ENCODE assay signal across 8 mouse cellular contexts in the genomic region with DNA sequence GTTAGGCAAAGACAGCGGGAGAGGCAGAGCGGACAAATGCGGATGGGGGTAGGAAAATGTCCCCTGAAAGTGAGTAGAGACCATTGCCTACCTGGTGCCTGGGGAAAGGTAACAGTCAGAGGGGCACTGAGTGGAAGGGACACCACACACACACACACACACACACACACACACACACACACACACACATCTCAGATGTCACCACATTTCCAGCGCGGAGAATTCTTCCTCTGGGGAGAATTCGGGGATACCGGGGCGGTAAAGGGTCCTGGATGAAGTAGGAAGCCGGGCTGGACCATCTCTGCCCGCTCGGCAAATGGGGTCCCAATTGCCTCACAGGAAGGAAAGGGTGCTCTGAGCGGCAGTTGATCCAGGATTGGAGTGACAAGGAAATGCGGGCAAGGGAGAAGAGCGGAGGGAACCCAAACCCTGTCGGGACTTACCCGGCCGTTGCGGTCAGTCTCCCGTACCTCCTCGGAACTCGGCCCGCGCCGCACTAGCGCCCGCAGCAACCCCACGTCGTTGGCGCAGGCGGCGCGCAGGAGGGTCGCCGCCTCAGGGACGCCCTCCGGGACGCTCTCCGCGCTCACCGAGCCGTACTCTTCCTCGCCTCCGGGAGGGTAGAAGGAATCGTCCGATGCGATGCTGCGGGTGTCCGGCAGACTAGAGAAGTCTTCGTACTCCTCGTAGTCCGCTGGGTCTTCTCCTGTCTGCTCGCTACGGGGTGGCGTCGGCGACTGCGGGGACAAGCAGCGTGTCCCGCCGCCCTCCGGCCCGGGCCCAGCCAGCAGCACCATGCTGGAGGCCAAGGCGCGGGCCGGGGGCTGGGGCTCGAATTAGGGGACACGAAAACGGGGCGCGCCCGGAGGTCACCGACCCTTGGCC. TPM values are rescaled to one million over a fixed set of nuclear protein-coding genes. Genes with fewer than 3 reads are reported as not detected.
DNase-seq lines count a peak whose midpoint lies in the region; ATAC-seq and TF ChIP-seq lines count a peak whose summit lies in the region.

No protein-coding gene starts in this region.

- peak in 1 of 2 experiments; percentile 36 for DNase-seq in cerebellum, adult 2 months
- DNase-seq in cerebellum, adult 9-10 months, result no peak
- peak; percentile 74 for DNase-seq in MEL (ENCODE audit: low read depth, low spot score)
- peak; percentile 21 for DNase-seq in kidney, postnatal 0 days (ENCODE audit: low spot score)
- peak; percentile 49 for DNase-seq in midbrain, embryonic 14.5 days
- no peak for DNase-seq in urinary bladder, postnatal 25 days (ENCODE audit: low spot score)
- DNase-seq in urinary bladder, postnatal 10 days (ENCODE audit: low spot score), result no peak

- no peak for TF ChIP-seq RAD21 in MEL (IDR thresholded peaks at IDR 0.05; ENCODE audit: low read depth, low read length)

- peaks cover 0 to 32% of the 10 kb centered on the region in 2 experiments; a peak in 2 of 4 replicates for H3K36me3 ChIP-seq in MEL (ENCODE audit: control insufficient read depth in 1 of 2, insufficient read depth in 2 of 2, low read length in 2 of 2)
- H3K36me3 ChIP-seq in forebrain, embryonic 16.5 days (ENCODE audit: control insufficient read depth, insufficient read depth), result no peaks in the 10 kb centered on the region
- H3K36me3 ChIP-seq in kidney, postnatal 0 days (ENCODE audit: insufficient read depth, low read length), result no peaks in the 10 kb centered on the region
- H3K36me3 ChIP-seq in midbrain, embryonic 14.5 days (ENCODE audit: control insufficient read depth, insufficient read depth, low read length), result no peaks in the 10 kb centered on the region

- H3K4me3 ChIP-seq in cerebellum, adult 2 months (replicated peaks; ENCODE audit: insufficient read depth, low read depth, low read length), result peak overlapping the region; percentile 55
- H3K4me3 ChIP-seq in MEL (ENCODE audit: control insufficient read depth in 1 of 2, insufficient read depth in 1 of 2, low read depth in 2 of 2, low read length in 2 of 2), result peak overlapping the region; percentile 66 to 87
- peak overlapping the region; percentile 68 for H3K4me3 ChIP-seq in forebrain, embryonic 16.5 days (replicated peaks; ENCODE audit: low read length)
- peak overlapping the region; percentile 67 for H3K4me3 ChIP-seq in kidney, postnatal 0 days (replicated peaks; ENCODE audit: low read depth, low read length)
- peak overlapping the region; percentile 43 for H3K4me3 ChIP-seq in midbrain, embryonic 14.5 days (replicated peaks; ENCODE audit: low read depth, low read length)

- peak; percentile 49 for ATAC-seq in forebrain, embryonic 16.5 days
- ATAC-seq in kidney, postnatal 0 days (replicated peaks; ENCODE audit: low FRiP score, low read depth), result peak; percentile 16; the same call in 1 of the 2 replicates
- no peak; the same call in 1 of the 2 replicates for ATAC-seq in midbrain, embryonic 14.5 days (ENCODE audit: low FRiP score, low TSS enrichment)

- H3K27ac ChIP-seq in cerebellum, adult 2 months (ENCODE audit: insufficient read depth, low read length), result no peak overlapping the region
- peak overlapping the region; percentile 12 for H3K27ac ChIP-seq in MEL (ENCODE audit: control insufficient read depth, low read depth, low read length)
- no peak overlapping the region for H3K27ac ChIP-seq in forebrain, embryonic 16.5 days (ENCODE audit: low read length)
- peak overlapping the region; percentile 75 for H3K27ac ChIP-seq in kidney, postnatal 0 days
- no peak overlapping the region for H3K27ac ChIP-seq in midbrain, embryonic 14.5 days (replicated peaks; ENCODE audit: low read depth, low read length)

- peak overlapping the region; percentile 100 for H3K4me2 ChIP-seq in forebrain, embryonic 16.5 days (ENCODE audit: low read length)
- H3K4me2 ChIP-seq in kidney, postnatal 0 days (ENCODE audit: low read length), result peak overlapping the region; percentile 99
- H3K4me2 ChIP-seq in midbrain, embryonic 14.5 days (ENCODE audit: low read length), result peak overlapping the region; percentile 99

- H3K9ac ChIP-seq in MEL (ENCODE audit: control insufficient read depth, low read depth, low read length, poor library complexity, severe bottlenecking), result peak overlapping the region; percentile 68
- H3K9ac ChIP-seq in forebrain, embryonic 16.5 days (replicated peaks; ENCODE audit: low read depth, low read length), result peak overlapping the region; percentile 54
- H3K9ac ChIP-seq in kidney, postnatal 0 days (ENCODE audit: low read depth, low read length), result peak overlapping the region; percentile 70
- H3K9ac ChIP-seq in midbrain, embryonic 14.5 days (replicated peaks; ENCODE audit: low read length), result peak overlapping the region; percentile 48

- H3K4me1 ChIP-seq in cerebellum, adult 2 months (ENCODE audit: control insufficient read depth, insufficient read depth, low read length), result no peaks in the 10 kb centered on the region
- peaks cover 3 to 47% of the 10 kb centered on the region in 2 experiments; a peak in 3 of 4 replicates for H3K4me1 ChIP-seq in MEL (ENCODE audit: control insufficient read depth in 1 of 2, insufficient read depth in 2 of 2, low read length in 2 of 2)
- peaks cover 27% of the 10 kb centered on the region for H3K4me1 ChIP-seq in forebrain, embryonic 16.5 days (replicated peaks; ENCODE audit: control insufficient read depth, insufficient read depth, low read length)
- peaks cover 4% of the 10 kb centered on the region; the same call in 1 of the 2 replicates for H3K4me1 ChIP-seq in kidney, postnatal 0 days (replicated peaks; ENCODE audit: insufficient read depth, low read length)
- peaks cover 9% of the 10 kb centered on the region for H3K4me1 ChIP-seq in midbrain, embryonic 14.5 days (ENCODE audit: control insufficient read depth, insufficient read depth, low read length)

- no peaks in the 10 kb centered on the region for H3K9me3 ChIP-seq in MEL (replicated peaks; ENCODE audit: insufficient read depth, low read length)
- no peaks in the 10 kb centered on the region for H3K9me3 ChIP-seq in forebrain, embryonic 16.5 days (ENCODE audit: control insufficient read depth, low read length)
- H3K9me3 ChIP-seq in kidney, postnatal 0 days (replicated peaks; ENCODE audit: low read length), result no peaks in the 10 kb centered on the region
- no peaks in the 10 kb centered on the region for H3K9me3 ChIP-seq in midbrain, embryonic 14.5 days (ENCODE audit: control insufficient read depth, low read length)

- TF ChIP-seq EP300 in MEL (IDR thresholded peaks at IDR 0.05; ENCODE audit: low read depth in 1 of 2, low read length in 2 of 2), result no peak

- under 1% methylated on average over 72 of the region's 72 CpGs for WGBS in cerebellum, adult 2 months
- whole genome bisulfite sequencing in forebrain, embryonic 16.5 days, result under 1% methylated on average over 72 of the region's 72 CpGs
- under 1% methylated on average over 68 of the region's 72 CpGs for WGBS in kidney, postnatal 0 days
- under 1% methylated on average over 70 of the region's 72 CpGs for WGBS in midbrain, embryonic 14.5 days

- TF ChIP-seq CTCF in cerebellum, adult 2 months (IDR thresholded peaks at IDR 0.05; ENCODE audit: borderline replicate concordance, insufficient read depth, low read depth, low read length), result no peak
- TF ChIP-seq CTCF in MEL (IDR thresholded peaks at IDR 0.05 in 2 of 3, conservative IDR thresholded peaks at IDR 0.05 in 1 of 3; ENCODE audit: control insufficient read depth in 1 of 3, insufficient read depth in 1 of 3, low read depth in 2 of 3, low read length in 3 of 3, poor library complexity in 1 of 3, severe bottlenecking in 1 of 3), result no peak
- no peak for TF ChIP-seq CTCF in kidney, postnatal 0 days (IDR thresholded peaks at IDR 0.05; ENCODE audit: low read depth)

- no peak for TF ChIP-seq POLR2A in cerebellum, adult 2 months (IDR thresholded peaks at IDR 0.05; ENCODE audit: borderline replicate concordance, insufficient read depth, low read length)
- TF ChIP-seq POLR2A in MEL (IDR thresholded peaks at IDR 0.05; ENCODE audit: control insufficient read depth in 1 of 2, insufficient read depth in 1 of 2, low read depth in 1 of 2, low read length in 2 of 2, poor library complexity in 1 of 2), result no peak

- peaks cover 33% of the 10 kb centered on the region for H3K79me2 ChIP-seq in MEL (ENCODE audit: control insufficient read depth, insufficient read depth, low read length, poor library complexity)

- H3K27me3 ChIP-seq in cerebellum, adult 2 months (ENCODE audit: control insufficient read depth, insufficient read depth, low read length), result peaks cover 1% of the 10 kb centered on the region; the same call in 1 of the 2 replicates
- no peaks in the 10 kb centered on the region for H3K27me3 ChIP-seq in MEL (ENCODE audit: control insufficient read depth in 1 of 2, insufficient read depth in 2 of 2, low read length in 2 of 2)
- peaks cover 48% of the 10 kb centered on the region for H3K27me3 ChIP-seq in forebrain, embryonic 16.5 days (replicated peaks; ENCODE audit: control insufficient read depth, insufficient read depth, low read length)
- H3K27me3 ChIP-seq in kidney, postnatal 0 days (ENCODE audit: insufficient read depth, low read length), result no peaks in the 10 kb centered on the region
- H3K27me3 ChIP-seq in midbrain, embryonic 14.5 days (ENCODE audit: control insufficient read depth, insufficient read depth, low read length), result peaks cover 47% of the 10 kb centered on the region

TF ChIP-seq in MEL, 35 proteins besides CTCF, POLR2A, EP300 and RAD21 (continues in another document):
- 0 out of 2 replicates have a peak, but pooled peaks have one; percentile 24 for TF ChIP-seq HCFC1 (IDR thresholded peaks at IDR 0.05; ENCODE audit: low read depth, low read length)
- TF ChIP-seq ZMIZ1 (IDR thresholded peaks at IDR 0.05; ENCODE audit: low read depth, low read length), result no peak
- TF ChIP-seq ZNF384 (IDR thresholded peaks at IDR 0.05; ENCODE audit: low read depth, low read length), result no peak
- TF ChIP-seq MAX (IDR thresholded peaks at IDR 0.05; ENCODE audit: low read length), result peak; percentile 39; the same call in 1 of the 2 replicates
- TF ChIP-seq MAZ (IDR thresholded peaks at IDR 0.05; ENCODE audit: low read depth, low read length), result 0 out of 2 replicates have a peak, but pooled peaks have one; percentile 2
- TF ChIP-seq CHD1 (IDR thresholded peaks at IDR 0.05; ENCODE audit: low read depth, low read length), result 0 out of 2 replicates have a peak, but pooled peaks have one; percentile 76
- 0 out of 2 replicates have a peak, but pooled peaks have one; percentile 65 for TF ChIP-seq UBTF (IDR thresholded peaks at IDR 0.05; ENCODE audit: borderline replicate concordance, insufficient read depth, low read depth, low read length)
- peak; percentile 6; the same call in 1 of the 2 replicates for TF ChIP-seq ETS1 (IDR thresholded peaks at IDR 0.05; ENCODE audit: low read depth, low read length)

RNA-seq across cellular contexts. Expression of a gene that starts 0.7 kb away (rescaled TPM):
- polyA plus RNA-seq in cerebellum, adult 2 months (2012; rRNA removed), result 3.5 and 4.0 TPM in 2 replicates
- total RNA-seq in MEL (2012; rRNA removed), result 12.0 and 16.1 TPM in 2 replicates
- polyA plus RNA-seq in MEL (2012; ENCODE audit: insufficient read depth in 1 of 2, insufficient read length in 2 of 2, low read depth in 1 of 2, low replicate concordance in 2 of 2, missing spikeins in 1 of 2), result 10 to 100 TPM in 1 of 2 experiments, not detected in 1; 11.1 TPM
- 0.39 and 0.53 TPM in 2 replicates for polyA plus RNA-seq in forebrain, embryonic 16.5 days (2015; fragmentation: Nextera tagmentation; extraction: Ambion mirVana)
- 10.5 and 12.0 TPM in 2 replicates for polyA plus RNA-seq in kidney, postnatal 0 days (2015; fragmentation: Nextera tagmentation; extraction: Ambion mirVana)
- polyA plus RNA-seq in midbrain, embryonic 14.5 days (2014; fragmentation: Nextera tagmentation; extraction: Ambion mirVana), result 0.18 and 0.64 TPM in 2 replicates

Comparison
In these comparisons a context has a peak if more than half of its experiments do, and no peak if none do; other contexts are left out.
1. DNase-seq: peak in MEL (single experiment), kidney, postnatal 0 days (single experiment) and midbrain, embryonic 14.5 days (single experiment); none in cerebellum, adult 9-10 months (single experiment), urinary bladder, postnatal 25 days (single experiment) and urinary bladder, postnatal 10 days (single experiment).
2. H3K27ac ChIP-seq: peak in MEL (single experiment) and kidney, postnatal 0 days (single experiment); none in cerebellum, adult 2 months (single experiment), forebrain, embryonic 16.5 days (single experiment) and midbrain, embryonic 14.5 days (single experiment).
3. Peak in every context shown above with its lines, with median percentiles within 50 percentile points of each other: H3K4me3 ChIP-seq, H3K9ac ChIP-seq and H3K4me2 ChIP-seq.